Mouse (Mus musculus): ENCODE results near the gene Atp6v1g2. TPM values are rescaled to one million over a fixed set of nuclear protein-coding genes. Genes with fewer than 3 reads are reported as not detected.
A peak's percentile ranks its signal among the peaks of the same experiment; 100 is the strongest.

Atp6v1g2 gene
- polyA plus RNA-seq, 1 experiment from 2014 or later = 5.2 TPM

GRCm38 (mm10) chr17:35245731-35246623 lies 12.5 kb downstream of the Atp6v1g2 start:
- no peak overlapping the region for H3K4me2 ChIP-seq (ENCODE audit: low read depth, low read length)
- H3K27me3 ChIP-seq (replicated peaks; ENCODE audit: control insufficient read depth, insufficient read depth, low read length) = no peaks in the 10 kb centered on the region
- no peak overlapping the region for H3K27ac ChIP-seq (replicated peaks; ENCODE audit: low read depth, low read length)
- H3K4me3 ChIP-seq (ENCODE audit: low read depth, low read length) = no peak overlapping the region
- ATAC-seq (ENCODE audit: low read depth) (no peak), DNase-seq (ENCODE audit: low spot score) (peak; percentile 54)
- WGBS = 77% methylated on average over 15 of the region's 15 CpGs
- H3K9ac ChIP-seq (ENCODE audit: low read depth, low read length) = 0 out of 2 replicates have a peak overlapping the region, but pooled peaks have one; percentile 6
- H3K36me3 ChIP-seq (ENCODE audit: control insufficient read depth, insufficient read depth, low read length) = peaks cover 82% of the 10 kb centered on the region
- no peaks in the 10 kb centered on the region for H3K9me3 ChIP-seq (ENCODE audit: control insufficient read depth, low read length)
- H3K4me1 ChIP-seq (ENCODE audit: control insufficient read depth, insufficient read depth, low read length) = peaks cover 15% of the 10 kb centered on the region

GRCm38 (mm10) chr17:35247144-35247543 lies 13.7 kb downstream of the Atp6v1g2 start:
- H3K36me3 ChIP-seq (ENCODE audit: control insufficient read depth, insufficient read depth, low read length) = peaks cover 92% of the 10 kb centered on the region
- H3K4me2 ChIP-seq (ENCODE audit: low read depth, low read length) = no peak overlapping the region
- H3K4me3 ChIP-seq (ENCODE audit: low read depth, low read length) = no peak overlapping the region
- no peak overlapping the region for H3K27ac ChIP-seq (replicated peaks; ENCODE audit: low read depth, low read length)
- WGBS = 87% methylated on average over 7 of the region's 7 CpGs
- peaks cover 15% of the 10 kb centered on the region for H3K4me1 ChIP-seq (ENCODE audit: control insufficient read depth, insufficient read depth, low read length)
- no peaks in the 10 kb centered on the region for H3K9me3 ChIP-seq (ENCODE audit: control insufficient read depth, low read length)
- H3K27me3 ChIP-seq (replicated peaks; ENCODE audit: control insufficient read depth, insufficient read depth, low read length) = no peaks in the 10 kb centered on the region
- no peak overlapping the region for H3K9ac ChIP-seq (ENCODE audit: low read depth, low read length)
- ATAC-seq (ENCODE audit: low read depth) (no peak), DNase-seq (ENCODE audit: low spot score) (no peak)

- Histone ChIP-seq H3K27me3 (replicated peaks; ENCODE audit: control insufficient read depth, insufficient read depth, low read length) (no peaks in the 10 kb centered on the region), H3K4me3 (ENCODE audit: low read depth, low read length) (no peak overlapping the region), H3K9me3 (ENCODE audit: control insufficient read depth, low read length) (no peaks in the 10 kb centered on the region), H3K9ac (ENCODE audit: low read depth, low read length) (no peak overlapping the region), H3K4me1 (ENCODE audit: control insufficient read depth, insufficient read depth, low read length) (peaks cover 7% of the 10 kb centered on the region), H3K27ac (replicated peaks; ENCODE audit: low read depth, low read length) (no peak overlapping the region), H3K36me3 (ENCODE audit: control insufficient read depth, insufficient read depth, low read length) (peaks cover 99% of the 10 kb centered on the region), H3K4me2 (ENCODE audit: low read depth, low read length) (no peak overlapping the region)
- no peak for ATAC-seq (ENCODE audit: low read depth)
- DNase-seq (ENCODE audit: low spot score) = no peak
- WGBS = 89% methylated on average over 14 of the region's 14 CpGs
Measured at GRCm38 (mm10) chr17:35248986-35249385, 15.5 kb downstream of the Atp6v1g2 start.

- DNase-seq (ENCODE audit: low spot score) = no peak
- Histone ChIP-seq H3K4me2 (ENCODE audit: low read depth, low read length) (no peak overlapping the region), H3K27ac (replicated peaks; ENCODE audit: low read depth, low read length) (no peak overlapping the region), H3K4me1 (ENCODE audit: control insufficient read depth, insufficient read depth, low read length) (peaks cover under 1% of the 10 kb centered on the region; the same call in 1 of the 2 replicates), H3K4me3 (ENCODE audit: low read depth, low read length) (no peak overlapping the region), H3K9ac (ENCODE audit: low read depth, low read length) (no peak overlapping the region), H3K27me3 (replicated peaks; ENCODE audit: control insufficient read depth, insufficient read depth, low read length) (no peaks in the 10 kb centered on the region), H3K36me3 (ENCODE audit: control insufficient read depth, insufficient read depth, low read length) (peaks cover 96% of the 10 kb centered on the region), H3K9me3 (ENCODE audit: control insufficient read depth, low read length) (no peaks in the 10 kb centered on the region)
- WGBS = 86% methylated on average over 19 of the region's 19 CpGs
- no peak for ATAC-seq (ENCODE audit: low read depth)
Measured at GRCm38 (mm10) chr17:35249451-35250197, 16.2 kb downstream of the Atp6v1g2 start.

DNA sequence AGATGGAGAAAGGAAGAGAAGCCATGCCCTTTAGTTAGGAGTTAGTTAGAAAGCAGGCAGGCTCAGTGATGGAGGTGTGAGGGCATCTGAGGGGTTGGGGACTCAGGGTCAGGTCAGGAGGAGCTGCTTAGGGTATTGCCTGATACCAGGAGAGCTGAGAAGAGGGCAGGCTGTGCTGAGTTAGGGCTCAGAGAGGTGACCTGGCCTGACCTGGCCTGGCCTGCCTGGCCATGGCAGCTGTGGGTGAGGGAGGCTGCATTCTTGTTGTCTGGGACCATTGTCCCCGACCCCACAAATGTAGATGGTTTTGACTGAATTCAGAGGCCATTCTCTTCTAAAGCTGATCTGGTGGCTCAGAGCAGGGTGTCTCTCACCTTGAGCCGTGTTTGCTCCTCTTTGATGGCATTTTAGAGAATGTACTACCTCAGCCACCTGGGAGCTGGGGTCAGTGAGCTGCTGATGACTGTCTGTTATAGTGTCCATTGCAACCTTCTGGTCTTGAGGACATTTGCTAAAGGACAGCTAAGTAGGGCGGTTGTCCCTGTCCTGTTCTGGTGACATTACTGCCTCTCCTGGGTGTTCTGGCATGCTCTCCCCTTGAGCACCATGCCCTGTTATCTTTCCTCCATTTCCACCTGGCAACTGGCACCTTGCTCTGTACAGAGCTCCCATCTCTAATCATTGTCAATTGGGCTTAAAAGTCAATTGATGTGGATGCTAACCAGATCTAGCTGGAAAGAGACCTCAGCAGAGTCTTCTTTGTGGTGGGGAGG lies 17.1 kb downstream of the Atp6v1g2 start:
- no peaks in the 10 kb centered on the region for H3K9me3 ChIP-seq (ENCODE audit: control insufficient read depth, low read length)
- ATAC-seq (ENCODE audit: low read depth) (no peak), DNase-seq (ENCODE audit: low spot score) (no peak)
- H3K4me1 ChIP-seq (ENCODE audit: control insufficient read depth, insufficient read depth, low read length) = no peaks in the 10 kb centered on the region
- H3K36me3 ChIP-seq (ENCODE audit: control insufficient read depth, insufficient read depth, low read length) = peaks cover 87% of the 10 kb centered on the region
- H3K4me3 ChIP-seq (ENCODE audit: low read depth, low read length) = no peak overlapping the region
- no peak overlapping the region for H3K4me2 ChIP-seq (ENCODE audit: low read depth, low read length)
- no peak overlapping the region for H3K9ac ChIP-seq (ENCODE audit: low read depth, low read length)
- H3K27me3 ChIP-seq (replicated peaks; ENCODE audit: control insufficient read depth, insufficient read depth, low read length) = no peaks in the 10 kb centered on the region
- H3K27ac ChIP-seq (replicated peaks; ENCODE audit: low read depth, low read length) = no peak overlapping the region
- WGBS = 94% methylated on average over 3 of the region's 3 CpGs

DNA sequence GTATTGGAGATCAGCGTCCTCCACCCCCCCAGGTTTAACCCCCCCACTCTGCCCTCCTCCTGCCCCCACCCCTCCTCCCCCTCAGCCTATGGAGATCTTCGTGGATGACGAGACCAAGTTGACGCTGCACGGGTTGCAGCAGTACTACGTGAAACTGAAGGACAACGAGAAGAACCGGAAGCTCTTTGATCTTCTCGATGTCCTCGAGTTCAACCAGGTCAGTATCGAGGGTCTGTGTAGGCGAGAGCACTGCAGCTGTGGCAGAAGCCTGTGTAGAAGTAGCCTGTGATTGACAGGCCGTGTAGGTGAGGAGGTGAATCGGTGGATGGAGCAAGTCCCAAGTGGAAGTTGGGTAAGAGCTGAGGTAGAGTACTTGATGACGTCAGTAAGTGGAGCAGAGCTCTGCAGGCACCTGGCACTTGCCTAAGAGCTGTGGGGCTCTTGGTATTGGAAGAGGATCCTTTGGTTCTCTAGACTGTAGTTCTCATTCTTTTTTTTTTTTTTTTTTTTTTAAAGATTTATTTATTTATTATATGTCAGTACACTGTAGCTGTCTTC lies 17.8 kb downstream of the Atp6v1g2 start:
- Histone ChIP-seq H3K4me3 (ENCODE audit: low read depth, low read length) (no peak overlapping the region), H3K9ac (ENCODE audit: low read depth, low read length) (no peak overlapping the region), H3K27ac (replicated peaks; ENCODE audit: low read depth, low read length) (no peak overlapping the region), H3K27me3 (replicated peaks; ENCODE audit: control insufficient read depth, insufficient read depth, low read length) (no peaks in the 10 kb centered on the region), H3K4me2 (ENCODE audit: low read depth, low read length) (no peak overlapping the region), H3K36me3 (ENCODE audit: control insufficient read depth, insufficient read depth, low read length) (peaks cover 80% of the 10 kb centered on the region), H3K4me1 (ENCODE audit: control insufficient read depth, insufficient read depth, low read length) (no peaks in the 10 kb centered on the region), H3K9me3 (ENCODE audit: control insufficient read depth, low read length) (no peaks in the 10 kb centered on the region)
- no peak for ATAC-seq (ENCODE audit: low read depth)
- 84% methylated on average over 15 of the region's 15 CpGs for WGBS
- DNase-seq (ENCODE audit: low spot score) = no peak

GRCm38 (mm10) chr17:35251981-35252380 lies 18.5 kb downstream of the Atp6v1g2 start:
- Histone ChIP-seq H3K27ac (replicated peaks; ENCODE audit: low read depth, low read length) (no peak overlapping the region), H3K36me3 (ENCODE audit: control insufficient read depth, insufficient read depth, low read length) (peaks cover 73% of the 10 kb centered on the region), H3K4me1 (ENCODE audit: control insufficient read depth, insufficient read depth, low read length) (no peaks in the 10 kb centered on the region), H3K4me3 (ENCODE audit: low read depth, low read length) (no peak overlapping the region), H3K4me2 (ENCODE audit: low read depth, low read length) (no peak overlapping the region), H3K27me3 (replicated peaks; ENCODE audit: control insufficient read depth, insufficient read depth, low read length) (no peaks in the 10 kb centered on the region), H3K9me3 (ENCODE audit: control insufficient read depth, low read length) (no peaks in the 10 kb centered on the region), H3K9ac (ENCODE audit: low read depth, low read length) (no peak overlapping the region)
- ATAC-seq (ENCODE audit: low read depth) = no peak
- no peak for DNase-seq (ENCODE audit: low spot score)
- WGBS = 69% methylated on average over 5 of the region's 5 CpGs

DNA sequence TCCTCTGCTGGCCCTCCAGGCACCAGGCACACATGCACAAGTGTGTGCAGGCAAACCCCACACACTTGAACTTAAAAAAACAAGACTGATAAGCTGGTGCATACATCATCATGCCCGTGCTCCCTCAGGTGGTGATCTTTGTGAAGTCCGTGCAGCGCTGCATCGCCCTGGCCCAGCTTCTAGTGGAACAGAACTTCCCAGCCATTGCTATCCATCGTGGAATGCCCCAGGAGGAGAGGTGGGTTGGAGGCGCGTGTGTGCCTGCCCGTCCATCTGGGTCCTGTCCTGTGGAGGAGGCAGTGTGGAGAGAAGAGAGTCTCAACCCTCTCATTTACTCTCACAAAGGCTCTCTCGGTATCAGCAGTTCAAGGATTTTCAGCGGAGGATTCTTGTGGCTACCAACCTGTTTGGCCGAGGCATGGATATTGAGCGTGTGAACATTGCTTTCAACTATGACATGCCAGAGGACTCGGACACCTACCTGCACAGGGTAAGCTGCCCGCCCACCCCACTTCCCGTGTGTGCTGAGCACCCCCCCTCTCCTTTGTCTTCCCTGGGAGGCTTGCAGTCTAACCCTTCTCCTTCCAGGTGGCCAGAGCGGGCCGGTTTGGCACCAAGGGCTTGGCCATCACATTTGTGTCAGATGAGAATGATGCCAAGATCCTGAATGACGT lies 19.3 kb downstream of the Atp6v1g2 start:
- Histone ChIP-seq H3K27ac (replicated peaks; ENCODE audit: low read depth, low read length) (no peak overlapping the region), H3K4me3 (ENCODE audit: low read depth, low read length) (no peak overlapping the region), H3K9me3 (ENCODE audit: control insufficient read depth, low read length) (no peaks in the 10 kb centered on the region), H3K9ac (ENCODE audit: low read depth, low read length) (no peak overlapping the region), H3K4me1 (ENCODE audit: control insufficient read depth, insufficient read depth, low read length) (no peaks in the 10 kb centered on the region), H3K36me3 (ENCODE audit: control insufficient read depth, insufficient read depth, low read length) (peaks cover 65% of the 10 kb centered on the region), H3K27me3 (replicated peaks; ENCODE audit: control insufficient read depth, insufficient read depth, low read length) (no peaks in the 10 kb centered on the region), H3K4me2 (ENCODE audit: low read depth, low read length) (no peak overlapping the region)
- WGBS = 80% methylated on average over 18 of the region's 18 CpGs
- DNase-seq (ENCODE audit: low spot score) (no peak), ATAC-seq (ENCODE audit: low read depth) (no peak)

Data from embryonic facial prominence, embryonic 14.5 days (tissue).